Mouse (Mus musculus): Measurements from ENCODE around the gene Ccdc169.

DNA sequence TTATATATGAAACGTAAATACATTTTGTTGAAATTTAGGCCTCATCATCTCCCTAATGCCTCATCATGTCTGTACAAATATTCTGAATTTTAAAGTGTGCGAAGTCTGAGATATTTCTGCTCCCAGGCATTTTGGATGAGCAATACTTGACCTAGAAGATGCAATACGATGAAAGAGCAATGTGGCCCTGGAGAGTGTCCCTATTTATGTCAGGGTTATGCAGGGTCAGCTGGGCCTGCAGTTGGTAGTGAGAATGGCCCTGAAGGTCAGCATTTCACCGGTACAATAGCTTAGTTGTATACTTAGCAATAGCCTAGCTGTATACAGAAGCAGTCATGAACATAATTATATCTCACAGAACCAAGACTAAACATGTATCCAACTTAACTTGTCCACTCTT, 28.0 kb upstream of the Ccdc169 start:
- TF ChIP-seq CTCF (IDR thresholded peaks at IDR 0.05; ENCODE audit: low read depth, low read length) (no peak), POLR2A (IDR thresholded peaks at IDR 0.05; ENCODE audit: borderline replicate concordance, low read depth, low read length) (no peak)
